Mouse (Mus musculus) heart, embryonic 12.5 days (tissue): ENCODE data around the gene Nfe2l2. TPM values are rescaled to one million over a fixed set of nuclear protein-coding genes. Genes with fewer than 3 reads are reported as not detected.
"Not testable (repeated sequence)": the region's sequence is repeated elsewhere in the genome, so short reads cannot be mapped to it uniquely, and the experiment has no call there.

Experiments used
- ATAC-seq: fragments of 200-750 bp; cut with Nextera tagmentation; 2 replicates; pipeline ENCODE4 v1.8.0; 2017; ENCODE audit warnings: moderate TSS enrichment, moderate library complexity; ENCODE audit not compliant: insufficient number of reproducible peaks, low FRiP score
- H3K27ac ChIP-seq: fragments of 300-500 bp; sonication (generic); 2 replicates; pipeline ENCODE4 v1.5.1; 2016; ENCODE audit warnings: mild to moderate bottlenecking, moderate library complexity; ENCODE audit not compliant: poor library complexity, severe bottlenecking
- H3K27me3 ChIP-seq: fragments of 300-500 bp; sonication (generic); replicated peaks from 2 replicates; pipeline ENCODE4 v1.6.1; 2016; ENCODE audit warnings: mild to moderate bottlenecking, moderate library complexity
- H3K36me3 ChIP-seq: fragments of 300-500 bp; sonication (generic); 2 replicates; pipeline ENCODE4 v1.6.1; 2016; ENCODE audit warnings: mild to moderate bottlenecking, moderate library complexity
- H3K4me1 ChIP-seq: fragments of 300-500 bp; sonication (generic); replicated peaks from 2 replicates; pipeline ENCODE4 v1.6.1; 2016; ENCODE audit warnings: mild to moderate bottlenecking
- H3K4me2 ChIP-seq: fragments of 300-500 bp; sonication (generic); 2 replicates; pipeline ENCODE4 v1.6.1; 2016; ENCODE audit warnings: mild to moderate bottlenecking, moderate library complexity
- H3K4me3 ChIP-seq: fragments of 300-500 bp; sonication (generic); 2 replicates; pipeline ENCODE4 v1.5.1; 2016; ENCODE audit warnings: mild to moderate bottlenecking
- H3K9ac ChIP-seq: fragments of 300-500 bp; sonication (generic); 2 replicates; pipeline ENCODE4 v1.6.1; 2016; ENCODE audit warnings: mild to moderate bottlenecking, moderate library complexity
- H3K9me3 ChIP-seq: fragments of 300-500 bp; sonication (generic); replicated peaks from 2 replicates; pipeline ENCODE4 v1.6.1; 2016; ENCODE audit warnings: mild to moderate bottlenecking, moderate library complexity
- WGBS: fragments of 180-500 bp; shearing (Covaris S2); methylation state at CpG from one replicate; pipeline ENCODE4 v1.1.7; 2016; 5-methylcytosine and 5-hydroxymethylcytosine counted together
- polyA plus RNA-seq: library from polyadenylated mRNA; unstranded; fragments of >200 nt; fragmentation: Nextera tagmentation; extraction: Ambion mirVana; gene quantifications from 2 replicates; pipeline ENCODE4 v1.2.1, GENCODE M21; 2016

The Nfe2l2 gene
- polyA plus RNA-seq, 1 experiment from 2014 or later = 47.9 TPM

DNA sequence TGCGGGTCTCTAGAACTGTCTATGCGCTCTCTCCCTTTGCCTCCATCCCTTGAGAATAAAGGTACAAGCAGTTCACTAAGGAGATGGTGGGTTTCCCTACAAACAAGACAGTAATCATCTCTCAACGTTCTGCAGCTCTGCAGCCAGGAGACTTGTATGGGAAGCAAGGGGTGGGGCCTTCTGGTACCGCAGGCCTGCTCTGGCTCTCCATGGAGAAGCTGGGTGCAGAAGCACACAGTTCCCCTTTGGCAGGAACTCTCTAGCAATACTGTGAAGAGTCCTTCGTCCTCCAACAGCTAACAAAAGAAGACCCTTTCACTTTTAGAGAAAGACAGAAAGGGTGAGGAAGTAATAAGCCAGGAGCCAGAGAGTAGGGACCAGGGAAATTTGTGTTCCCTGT, 8.1 kb downstream of the Nfe2l2 start:
- Histone ChIP-seq H3K9ac (peak overlapping the region; percentile 43; the same call in 1 of the 2 replicates), H3K4me2 (peak overlapping the region; percentile 20), H3K27ac (peak overlapping the region; percentile 56; the same call in 1 of the 2 replicates), H3K27me3 (no peaks in the 10 kb centered on the region), H3K36me3 (no peaks in the 10 kb centered on the region), H3K9me3 (no peaks in the 10 kb centered on the region), H3K4me1 (peaks cover 78% of the 10 kb centered on the region), H3K4me3 (no peak overlapping the region)
- no peak for ATAC-seq
- WGBS = 55% methylated on average over 5 of the region's 5 CpGs

DNA sequence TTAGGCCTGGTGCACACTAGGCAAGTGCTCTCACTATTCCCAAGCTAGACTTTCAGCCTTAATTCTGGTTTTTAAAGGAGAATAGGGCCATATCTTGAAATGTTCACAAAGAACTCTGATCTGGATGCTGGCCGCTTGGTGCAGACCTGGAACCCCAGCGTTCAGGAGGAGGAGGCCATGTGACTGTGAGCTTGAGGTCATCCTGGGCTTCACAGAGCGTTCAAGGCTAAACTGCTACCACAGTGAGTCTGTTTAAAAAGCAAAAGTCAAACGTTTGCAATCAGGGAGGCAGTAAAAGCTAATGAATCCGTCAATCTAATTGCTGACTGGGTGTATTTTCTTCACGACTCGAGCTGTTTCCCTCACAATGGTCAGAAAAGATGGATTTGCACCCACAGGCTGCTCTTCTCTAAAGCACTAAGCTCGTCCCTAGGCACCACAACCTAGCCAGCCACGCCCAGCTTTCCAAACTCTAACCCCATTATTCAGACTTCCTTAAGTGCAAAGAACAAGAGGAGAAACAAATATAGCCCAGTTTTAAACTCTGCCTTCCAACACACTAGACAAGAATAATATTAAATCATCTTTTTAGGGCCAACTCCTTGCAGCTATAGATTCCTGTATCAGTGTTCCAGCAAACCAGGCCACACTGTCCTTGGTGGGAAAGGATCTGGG, 8.6 kb downstream of the Nfe2l2 start:
- no peak for ATAC-seq
- Histone ChIP-seq H3K9me3 (no peaks in the 10 kb centered on the region), H3K9ac (no peak overlapping the region), H3K4me3 (no peak overlapping the region), H3K36me3 (no peaks in the 10 kb centered on the region), H3K27ac (0 out of 2 replicates have a peak overlapping the region, but pooled peaks have one; percentile 56), H3K27me3 (no peaks in the 10 kb centered on the region), H3K4me2 (no peak overlapping the region), H3K4me1 (peaks cover 76% of the 10 kb centered on the region)
- 74% methylated on average over 9 of the region's 9 CpGs for WGBS

DNA sequence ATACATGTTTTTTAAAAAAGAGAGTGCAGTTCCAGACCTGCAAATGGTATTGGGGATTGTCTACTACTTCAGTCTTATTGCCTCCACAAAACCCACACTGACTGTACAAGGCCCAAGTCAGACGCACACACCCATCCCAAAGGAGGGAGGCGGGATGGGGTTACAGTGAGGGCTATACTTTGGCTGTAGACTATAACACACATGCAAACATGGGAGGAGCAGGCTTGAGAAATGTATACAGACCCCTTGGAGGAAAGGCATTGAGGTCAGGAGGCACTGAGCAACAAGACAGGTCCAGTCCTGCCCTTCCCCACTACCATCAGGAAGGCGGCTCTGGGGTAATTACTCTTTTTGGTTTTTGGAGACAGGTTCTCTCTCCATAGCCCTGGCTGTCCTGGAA, 9.5 kb downstream of the Nfe2l2 start:
- H3K36me3 ChIP-seq, H3K27ac ChIP-seq, H3K4me2 ChIP-seq, ATAC-seq, H3K9ac ChIP-seq, H3K4me3 ChIP-seq, H3K9me3 ChIP-seq, H3K27me3 ChIP-seq: not testable (repeated sequence)
- WGBS = 93% methylated on average over 3 of the region's 3 CpGs
- H3K4me1 ChIP-seq = peaks cover 75% of the 10 kb centered on the region

DNA sequence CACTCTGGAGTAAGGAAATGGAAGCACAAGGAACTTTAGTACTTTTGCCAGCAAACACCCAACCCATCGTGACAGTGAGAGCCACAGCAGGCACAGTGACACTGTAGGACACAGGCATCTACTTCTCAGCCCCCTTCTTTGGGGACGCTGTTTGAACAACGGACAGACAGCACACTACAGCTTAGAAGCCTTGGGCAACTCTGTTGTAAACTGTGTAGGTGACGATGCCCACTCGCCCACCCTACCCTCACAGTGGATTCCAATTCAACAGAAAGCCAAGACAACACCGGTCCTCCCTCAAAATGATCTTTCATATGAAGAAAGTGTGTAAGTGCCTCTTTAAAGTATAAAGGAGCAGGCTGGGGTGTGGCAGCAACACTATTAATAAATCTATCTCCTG, 12.1 kb downstream of the Nfe2l2 start:
- Histone ChIP-seq H3K4me3 (no peak overlapping the region), H3K27me3 (no peaks in the 10 kb centered on the region), H3K9ac (no peak overlapping the region), H3K9me3 (no peaks in the 10 kb centered on the region), H3K27ac (peak overlapping the region; percentile 64; the same call in 1 of the 2 replicates), H3K36me3 (no peaks in the 10 kb centered on the region), H3K4me1 (peaks cover 77% of the 10 kb centered on the region), H3K4me2 (no peak overlapping the region)
- ATAC-seq = no peak
- 84% methylated on average over 6 of the region's 6 CpGs for WGBS

DNA sequence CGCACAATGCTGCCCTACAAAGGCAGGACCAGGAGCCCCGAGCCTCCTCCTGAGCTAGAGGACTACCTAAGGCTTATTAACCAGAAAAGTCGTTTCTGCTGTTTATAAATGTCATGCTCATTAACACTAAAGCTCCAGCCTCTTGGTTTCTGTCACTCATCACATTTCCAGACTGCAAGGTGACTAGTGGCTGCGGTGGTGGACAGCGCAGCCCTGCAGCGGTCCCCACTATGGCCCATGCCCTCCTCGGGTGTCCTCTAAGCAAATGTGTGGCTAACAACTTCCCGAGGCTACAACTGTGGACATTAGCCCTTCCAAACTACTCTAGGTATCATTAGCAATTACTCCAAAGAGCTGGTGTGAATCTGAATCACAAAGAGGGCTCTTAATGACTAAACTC, 13.1 kb downstream of the Nfe2l2 start:
- no peak for ATAC-seq
- no peaks in the 10 kb centered on the region for H3K27me3 ChIP-seq
- 0 out of 2 replicates have a peak overlapping the region, but pooled peaks have one; percentile 30 for H3K27ac ChIP-seq
- WGBS = 47% methylated on average over 8 of the region's 8 CpGs
- H3K4me3 ChIP-seq = no peak overlapping the region
- H3K4me1 ChIP-seq = peaks cover 77% of the 10 kb centered on the region
- no peaks in the 10 kb centered on the region for H3K9me3 ChIP-seq
- H3K9ac ChIP-seq = no peak overlapping the region
- H3K36me3 ChIP-seq = no peaks in the 10 kb centered on the region
- no peak overlapping the region for H3K4me2 ChIP-seq

DNA sequence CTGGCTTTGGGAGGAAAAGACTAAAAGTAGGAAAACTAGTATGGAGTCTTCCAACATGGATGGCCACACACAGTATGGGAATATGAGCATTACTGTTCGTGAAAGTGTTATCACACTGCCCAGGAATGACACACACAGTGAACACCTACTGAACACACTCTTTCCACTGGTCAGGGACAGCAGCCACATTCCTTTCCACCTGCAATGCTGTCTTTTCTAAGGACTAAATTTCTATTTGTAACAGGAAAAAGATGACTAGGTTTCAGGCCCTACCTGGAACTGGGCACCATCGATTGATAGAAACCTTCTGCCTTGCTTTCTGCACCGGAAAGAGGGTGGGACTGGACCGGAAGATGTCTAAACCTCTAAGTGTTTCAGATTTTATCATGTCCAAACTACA, 13.8 kb downstream of the Nfe2l2 start:
- H3K36me3 ChIP-seq = no peaks in the 10 kb centered on the region
- no peak overlapping the region for H3K27ac ChIP-seq
- no peak overlapping the region for H3K4me2 ChIP-seq
- WGBS = 76% methylated on average over 4 of the region's 4 CpGs
- H3K4me3 ChIP-seq = no peak overlapping the region
- H3K9me3 ChIP-seq = no peaks in the 10 kb centered on the region
- H3K9ac ChIP-seq = no peak overlapping the region
- H3K27me3 ChIP-seq = no peaks in the 10 kb centered on the region
- no peak for ATAC-seq
- peaks cover 77% of the 10 kb centered on the region for H3K4me1 ChIP-seq

DNA sequence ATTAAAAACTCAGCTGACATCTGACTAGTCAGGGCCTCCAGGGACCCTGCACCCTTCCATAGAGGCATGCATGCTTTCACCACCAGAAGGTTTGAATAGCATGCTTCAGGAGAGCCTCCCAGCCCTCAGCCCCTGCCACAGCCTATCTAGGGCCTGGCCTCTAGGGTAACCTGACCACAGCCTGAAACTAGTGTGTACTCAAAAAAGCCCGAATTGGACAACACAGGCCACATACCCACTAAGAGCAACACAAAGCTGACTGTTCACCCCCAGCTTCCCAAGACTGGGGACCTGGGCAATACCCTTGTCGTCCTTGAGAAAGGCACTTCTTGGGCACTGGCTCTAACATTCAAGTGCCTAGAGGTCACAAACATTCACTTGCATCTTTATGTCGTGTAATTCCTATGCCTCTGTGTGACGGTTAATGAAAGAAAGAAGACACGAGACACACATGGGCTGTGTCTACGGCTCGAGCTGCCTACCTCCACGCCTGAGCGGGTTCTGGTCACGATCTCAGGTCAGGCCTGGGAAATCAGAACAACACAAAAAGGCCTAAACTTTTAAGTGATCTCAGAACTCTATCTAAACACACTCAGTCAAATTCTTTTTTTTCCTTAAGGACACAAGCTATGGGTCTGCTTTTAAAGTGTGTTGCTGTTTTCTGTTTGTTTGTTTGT, 14.8 kb downstream of the Nfe2l2 start:
- H3K4me3 ChIP-seq = no peak overlapping the region
- H3K4me2 ChIP-seq = no peak overlapping the region
- H3K9me3 ChIP-seq = no peaks in the 10 kb centered on the region
- H3K9ac ChIP-seq = no peak overlapping the region
- peak overlapping the region; percentile 45; the same call in 1 of the 2 replicates for H3K27ac ChIP-seq
- H3K27me3 ChIP-seq = no peaks in the 10 kb centered on the region
- H3K36me3 ChIP-seq = no peaks in the 10 kb centered on the region
- H3K4me1 ChIP-seq = peaks cover 79% of the 10 kb centered on the region
- no peak for ATAC-seq
- WGBS = 79% methylated on average over 10 of the region's 10 CpGs

DNA sequence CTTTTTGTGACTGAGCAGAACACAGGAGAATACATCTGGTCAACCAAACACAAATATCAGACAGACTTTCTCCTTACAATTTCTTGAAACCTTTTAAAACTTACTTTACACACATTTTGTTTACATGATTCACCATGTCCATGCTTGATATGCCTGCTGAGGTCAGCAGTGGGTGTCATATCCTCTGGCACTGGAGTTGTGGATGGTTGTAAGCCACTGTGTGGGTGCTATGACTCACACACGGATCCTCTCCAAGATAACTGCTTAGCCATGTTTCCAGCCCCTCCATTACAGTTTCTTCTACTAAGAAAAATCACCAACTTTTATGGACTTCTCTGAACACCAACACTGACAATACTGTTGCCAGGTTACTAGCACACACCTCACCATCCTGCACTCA, 15.5 kb downstream of the Nfe2l2 start:
- 85% methylated on average over 1 of the region's 1 CpGs for WGBS
- no peaks in the 10 kb centered on the region for H3K9me3 ChIP-seq
- ATAC-seq = no peak

DNA sequence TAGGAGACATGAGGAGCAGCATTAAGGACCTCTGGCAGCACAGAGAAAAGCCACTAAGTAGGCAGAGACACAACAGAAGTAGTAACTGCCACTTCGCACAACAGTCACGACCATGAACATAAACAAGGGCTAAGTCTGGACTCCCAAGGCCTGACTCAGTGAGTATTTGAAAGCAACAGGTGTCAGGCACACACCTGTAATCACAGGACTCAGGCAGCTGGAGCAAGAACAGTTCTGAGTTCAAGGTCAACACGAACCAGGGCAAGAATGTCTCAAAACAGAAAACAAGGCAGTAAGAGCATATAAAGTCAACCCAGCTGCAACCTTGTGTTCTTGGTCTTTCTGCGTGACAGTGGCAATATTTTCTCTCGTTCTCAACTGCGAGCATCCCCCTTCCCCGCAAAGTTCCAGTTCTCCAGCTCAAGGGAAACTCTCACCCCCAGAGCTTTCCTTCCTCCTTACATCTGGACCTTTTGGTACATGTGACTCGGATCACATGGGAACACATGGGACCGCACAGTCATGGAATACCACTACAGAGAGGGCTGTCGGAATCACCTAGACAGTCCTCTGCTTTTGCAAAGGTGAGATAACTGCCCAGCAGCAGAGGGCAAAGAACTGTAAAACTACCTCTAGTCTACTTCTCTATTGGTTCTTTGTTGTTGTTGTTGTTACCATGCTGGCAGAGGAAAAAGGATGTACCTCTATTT, 17.2 kb downstream of the Nfe2l2 start:
- Histone ChIP-seq H3K27me3 (no peaks in the 10 kb centered on the region), H3K4me2 (no peak overlapping the region), H3K9ac (no peak overlapping the region), H3K4me1 (peaks cover 78% of the 10 kb centered on the region), H3K9me3 (no peaks in the 10 kb centered on the region), H3K4me3 (no peak overlapping the region), H3K36me3 (no peaks in the 10 kb centered on the region), H3K27ac (no peak overlapping the region)
- no peak for ATAC-seq
- WGBS = 84% methylated on average over 10 of the region's 10 CpGs

More for the DNA sequence above, 15.5 kb downstream of the Nfe2l2 start:
- Histone ChIP-seq H3K9ac (no peak overlapping the region), H3K4me3 (no peak overlapping the region), H3K4me2 (no peak overlapping the region), H3K4me1 (peaks cover 84% of the 10 kb centered on the region), H3K27ac (peak overlapping the region; percentile 45; the same call in 1 of the 2 replicates), H3K36me3 (no peaks in the 10 kb centered on the region), H3K27me3 (no peaks in the 10 kb centered on the region)

DNA sequence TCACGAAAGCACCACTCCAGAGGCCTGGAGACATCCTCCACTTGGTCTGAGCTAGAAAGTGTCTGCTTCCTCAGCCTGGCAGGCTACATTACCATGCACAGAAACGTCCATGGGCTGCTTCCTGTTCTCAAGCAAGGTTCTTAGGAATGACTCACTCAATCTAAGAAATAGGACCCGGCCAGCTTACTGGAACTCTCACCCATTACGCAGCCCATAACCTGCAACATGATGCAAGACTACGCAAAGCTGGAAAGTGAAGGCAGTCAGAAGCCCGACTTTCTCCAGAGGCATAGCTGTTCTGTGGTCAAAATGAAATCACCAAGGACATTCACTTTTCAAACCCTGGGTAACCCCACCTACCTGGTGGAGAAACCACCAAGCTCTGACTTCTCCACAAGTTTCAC, 19.0 kb downstream of the Nfe2l2 start:
- peaks cover 81% of the 10 kb centered on the region for H3K4me1 ChIP-seq
- 70% methylated on average over 6 of the region's 6 CpGs for WGBS
- H3K27me3 ChIP-seq = no peaks in the 10 kb centered on the region
- no peak overlapping the region for H3K4me2 ChIP-seq
- H3K4me3 ChIP-seq = no peak overlapping the region
- H3K9ac ChIP-seq = 0 out of 2 replicates have a peak overlapping the region, but pooled peaks have one; percentile 19
- no peaks in the 10 kb centered on the region for H3K9me3 ChIP-seq
- no peak for ATAC-seq
- no peak overlapping the region for H3K27ac ChIP-seq
- no peaks in the 10 kb centered on the region for H3K36me3 ChIP-seq

DNA sequence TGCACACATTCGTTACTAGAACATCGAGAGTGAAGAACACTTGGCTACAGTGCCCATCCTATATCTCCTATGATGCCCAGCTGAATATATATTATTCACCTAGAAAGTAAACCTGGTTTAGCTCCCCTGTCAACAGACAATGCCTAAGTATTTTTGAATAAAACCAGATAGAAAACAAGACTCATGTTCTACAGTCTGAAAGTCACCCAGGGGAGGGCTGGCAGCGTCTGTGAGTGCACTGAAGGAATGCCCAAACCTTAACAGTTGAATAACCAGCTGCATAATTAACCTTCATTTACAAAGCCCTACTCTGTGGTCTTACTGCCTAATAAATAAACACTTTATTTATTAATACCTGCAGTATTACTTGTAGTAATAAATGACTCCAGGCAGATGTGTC, 19.9 kb downstream of the Nfe2l2 start:
- 86% methylated on average over 3 of the region's 3 CpGs for whole genome bisulfite sequencing
- peaks cover 75% of the 10 kb centered on the region for H3K4me1 ChIP-seq
- no peak overlapping the region for H3K9ac ChIP-seq
- no peak overlapping the region for H3K4me2 ChIP-seq
- no peak overlapping the region for H3K4me3 ChIP-seq
- H3K36me3 ChIP-seq = no peaks in the 10 kb centered on the region
- no peak overlapping the region for H3K27ac ChIP-seq
- no peak for ATAC-seq
- no peaks in the 10 kb centered on the region for H3K9me3 ChIP-seq
- no peaks in the 10 kb centered on the region for H3K27me3 ChIP-seq
